Mouse (Mus musculus): ENCODE results near the gene Pdia5.

The Pdia5 gene

DNA sequence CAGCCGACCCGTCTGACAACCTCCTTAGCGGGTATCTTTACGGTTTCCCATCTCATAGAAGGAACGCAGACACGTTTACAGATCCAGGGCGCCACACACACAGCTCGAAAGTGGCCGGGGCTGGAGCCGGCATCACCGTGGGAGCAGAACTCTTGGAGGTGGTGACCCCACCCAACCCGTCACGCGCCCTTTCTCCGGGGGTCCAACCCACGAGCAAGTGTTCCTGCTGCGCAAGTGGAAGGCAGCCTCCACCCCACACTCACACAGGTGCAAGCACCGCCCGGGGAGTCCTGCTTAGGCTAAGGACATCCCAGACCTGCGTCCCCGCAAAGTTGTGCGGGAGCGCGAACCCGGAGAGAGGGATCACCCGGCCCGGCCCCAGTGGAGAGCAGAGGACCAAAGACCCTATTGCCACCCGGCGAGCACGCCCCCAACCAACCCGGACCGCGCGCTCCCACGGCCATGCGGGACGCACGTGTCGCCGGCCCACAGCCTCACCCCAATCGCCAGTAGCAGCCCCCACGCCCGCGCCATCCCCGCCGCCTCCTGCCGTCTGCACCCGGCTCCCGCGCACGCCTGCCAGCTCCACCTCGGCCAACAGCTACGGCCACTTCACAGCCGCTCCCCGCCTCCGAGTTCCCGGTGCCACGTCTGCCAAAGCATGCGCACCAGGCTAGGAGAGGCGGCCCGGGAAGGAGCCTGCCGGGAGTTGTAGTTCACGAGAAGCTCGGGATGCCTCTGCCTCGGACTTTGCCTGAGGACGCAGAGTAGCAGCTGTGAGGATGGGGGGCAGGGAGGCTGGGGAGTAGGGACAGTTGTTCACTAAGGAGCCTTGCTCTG lies at the start of gene Pdia5:
Pdia5 (minus strand) TSS at position 643 of the 840 bp plus-strand sequence.
- peak; percentile 89 for DNase-seq (ENCODE audit: low spot score)

DNA sequence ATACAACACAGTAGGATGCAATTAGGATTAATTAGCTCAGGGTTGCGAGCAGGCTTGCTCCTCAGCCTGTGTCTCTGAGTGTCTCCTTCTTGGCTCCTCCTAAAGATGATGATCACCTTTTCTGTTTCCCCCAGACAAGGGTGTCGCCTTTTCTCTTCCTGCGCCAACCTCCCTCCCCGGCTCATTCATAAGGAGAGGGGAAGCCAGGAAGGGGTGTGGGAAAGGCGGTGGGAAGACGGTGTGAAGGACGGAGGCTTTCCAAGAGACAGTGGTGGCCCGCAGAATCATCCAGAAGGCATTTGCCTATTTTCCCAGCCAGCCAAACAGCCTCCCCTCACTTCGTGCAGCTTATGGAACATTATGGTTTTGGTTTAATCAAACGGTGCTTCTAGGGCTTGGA lies 48.4 kb upstream of the Pdia5 start:
- no peak for DNase-seq (ENCODE audit: low spot score)

DNA sequence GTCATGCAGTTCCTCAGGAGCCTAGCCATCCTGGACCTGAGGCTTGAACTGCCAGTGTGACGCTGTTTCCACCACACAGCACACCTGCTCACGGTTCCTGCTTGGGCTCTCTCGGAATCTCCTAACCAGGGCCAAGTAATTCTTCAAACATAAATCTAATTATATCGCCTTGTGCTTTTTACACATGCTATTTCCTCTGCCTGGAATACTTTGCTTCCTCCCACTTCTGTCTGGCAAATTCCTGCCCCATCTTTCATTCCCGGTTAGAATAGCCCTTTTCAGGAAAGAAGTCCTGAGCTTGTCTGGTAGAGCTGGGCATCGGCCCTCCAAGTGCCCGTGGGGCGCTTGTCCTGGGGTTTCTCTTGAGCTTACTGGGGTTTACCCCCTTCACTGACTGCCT lies 47.0 kb upstream of the Pdia5 start:
- DNase-seq (ENCODE audit: low spot score), result no peak

DNA sequence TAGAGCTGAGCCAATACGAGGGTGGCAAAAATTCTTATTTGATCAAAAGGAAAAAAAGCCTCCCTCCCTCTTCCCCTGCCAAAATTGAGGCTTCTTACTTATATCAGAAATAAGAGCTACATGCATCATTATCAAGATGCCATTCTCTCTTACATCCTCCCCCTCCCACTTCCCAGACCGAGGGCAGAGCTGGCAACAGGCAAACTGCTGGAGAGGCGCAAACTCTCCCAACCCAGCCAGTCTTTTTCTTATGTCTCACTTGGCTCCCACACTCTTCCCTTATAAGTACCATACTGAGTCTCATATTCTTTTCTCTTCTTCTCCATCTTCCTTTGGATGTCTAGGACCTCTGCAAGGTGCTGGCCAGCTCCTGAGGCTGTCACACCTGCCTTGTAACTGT lies 44.0 kb upstream of the Pdia5 start:
- no peak for DNase-seq (ENCODE audit: low spot score)

DNA sequence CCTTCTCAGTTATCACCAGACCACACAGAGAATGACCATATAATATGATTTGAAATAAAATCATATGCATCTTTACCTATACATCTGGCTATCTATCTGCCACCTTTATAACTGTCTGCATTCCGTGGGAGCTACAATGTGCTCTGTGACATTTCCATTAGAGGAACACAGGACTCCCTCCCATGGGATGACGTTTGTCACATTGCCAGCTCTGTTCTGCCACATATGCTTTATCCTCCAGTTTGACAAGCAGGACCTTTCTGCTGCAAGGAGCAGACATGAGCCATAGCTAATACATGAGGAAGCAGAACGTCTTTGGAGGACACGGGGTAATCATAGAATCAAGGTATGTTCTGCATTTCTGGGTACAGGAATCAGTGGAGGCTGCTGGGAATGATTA lies 33.5 kb upstream of the Pdia5 start:
- DNase-seq (ENCODE audit: low spot score), result no peak

DNA sequence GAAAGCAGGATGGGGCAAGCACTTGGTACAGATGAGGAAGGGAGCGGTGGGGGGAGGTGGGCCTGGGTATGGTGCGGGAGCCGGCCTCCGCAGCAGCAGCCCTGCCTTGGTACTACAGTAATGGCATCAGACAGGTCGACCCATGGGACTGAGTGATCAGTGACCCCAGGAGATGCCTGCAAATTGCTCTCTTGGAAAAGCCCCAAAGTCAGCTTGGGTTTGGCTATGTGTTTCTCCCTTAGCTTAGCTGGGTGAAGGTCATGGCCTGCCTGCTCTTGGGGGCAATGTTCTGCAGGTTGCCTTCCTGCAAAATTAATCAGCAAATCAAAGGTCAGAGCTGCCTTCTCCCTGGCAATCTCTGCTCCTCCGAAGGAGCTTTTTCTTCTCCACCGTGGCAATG lies 28.6 kb upstream of the Pdia5 start:
- no peak for DNase-seq (ENCODE audit: low spot score)

DNA sequence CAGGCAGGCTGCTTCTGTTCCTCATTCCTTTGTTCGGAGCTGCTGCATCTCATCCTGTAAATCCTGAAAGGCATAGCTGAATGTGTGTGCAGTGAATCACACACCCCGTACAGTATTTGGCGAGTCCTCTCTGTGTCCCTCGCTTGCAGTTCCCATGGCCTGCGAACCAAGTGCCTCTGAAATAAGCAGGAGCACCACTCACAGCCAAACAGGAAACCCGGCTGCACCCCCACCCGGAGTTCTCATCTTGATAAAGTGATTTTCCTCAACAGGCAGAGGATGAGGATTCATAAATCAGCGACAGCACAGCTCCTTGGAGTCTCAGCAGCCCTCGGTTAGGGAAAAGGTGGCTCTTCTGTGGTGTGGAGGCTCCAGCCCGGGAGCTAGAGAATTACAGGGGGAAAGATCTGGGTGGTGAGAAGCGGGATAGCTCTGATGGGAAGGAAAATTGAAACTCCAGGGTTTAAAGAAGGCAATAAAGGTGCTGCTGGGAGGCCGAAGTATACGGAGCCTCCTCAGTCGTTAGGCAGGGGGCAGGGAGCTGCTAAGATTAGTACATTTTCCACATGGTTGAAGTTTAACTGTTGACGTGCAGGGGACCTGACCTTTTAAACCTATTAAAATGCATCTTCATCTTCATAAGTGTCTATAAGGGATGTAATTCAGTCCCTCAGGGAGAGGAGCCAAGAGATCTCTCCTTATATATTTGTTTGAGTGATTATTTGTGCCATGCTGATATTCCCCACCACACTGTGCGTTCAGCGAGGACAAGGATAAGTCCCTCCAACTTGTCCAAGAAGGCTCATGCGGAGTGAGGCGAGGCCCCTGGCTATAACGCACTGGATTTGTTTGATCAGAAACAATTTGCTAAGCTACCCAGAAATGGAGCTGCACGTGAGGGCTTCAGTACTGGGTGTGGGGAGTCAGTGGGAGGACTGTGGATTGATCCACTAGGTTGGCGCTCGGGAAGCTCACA lies 27.6 kb upstream of the Pdia5 start:
- no peak for DNase-seq (ENCODE audit: low spot score)

DNA sequence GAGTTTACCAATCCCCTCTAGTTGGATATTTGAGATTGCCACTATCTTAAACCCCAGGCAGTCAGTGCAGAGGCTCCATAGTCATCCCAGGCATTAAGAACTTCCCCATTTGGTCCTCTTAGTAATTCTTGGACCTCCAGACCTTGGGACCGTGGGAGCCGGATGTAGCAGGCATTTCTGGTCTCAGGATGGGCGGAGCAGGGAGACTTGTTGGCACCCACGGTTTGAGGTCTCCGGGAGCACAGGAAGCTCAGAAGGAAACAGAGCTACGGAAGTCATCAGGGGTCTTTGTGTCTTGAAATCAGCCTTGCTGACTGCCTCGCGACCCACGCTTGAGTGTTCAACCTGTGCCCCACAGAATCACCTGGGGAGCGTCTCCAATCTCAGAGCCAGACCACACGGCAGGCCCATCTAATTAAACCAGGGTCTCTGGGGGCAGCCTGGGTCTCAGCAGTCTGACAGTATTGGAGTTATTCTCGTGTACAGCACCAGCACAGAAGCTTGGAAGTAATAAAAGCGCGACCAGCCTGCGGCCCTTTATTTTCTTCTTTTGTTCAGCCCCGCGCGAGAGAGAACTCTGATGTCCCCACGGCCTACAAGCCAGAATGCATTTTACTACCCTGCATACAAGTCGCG lies 25.4 kb upstream of the Pdia5 start:
- DNase-seq (ENCODE audit: low spot score), result no peak

DNA sequence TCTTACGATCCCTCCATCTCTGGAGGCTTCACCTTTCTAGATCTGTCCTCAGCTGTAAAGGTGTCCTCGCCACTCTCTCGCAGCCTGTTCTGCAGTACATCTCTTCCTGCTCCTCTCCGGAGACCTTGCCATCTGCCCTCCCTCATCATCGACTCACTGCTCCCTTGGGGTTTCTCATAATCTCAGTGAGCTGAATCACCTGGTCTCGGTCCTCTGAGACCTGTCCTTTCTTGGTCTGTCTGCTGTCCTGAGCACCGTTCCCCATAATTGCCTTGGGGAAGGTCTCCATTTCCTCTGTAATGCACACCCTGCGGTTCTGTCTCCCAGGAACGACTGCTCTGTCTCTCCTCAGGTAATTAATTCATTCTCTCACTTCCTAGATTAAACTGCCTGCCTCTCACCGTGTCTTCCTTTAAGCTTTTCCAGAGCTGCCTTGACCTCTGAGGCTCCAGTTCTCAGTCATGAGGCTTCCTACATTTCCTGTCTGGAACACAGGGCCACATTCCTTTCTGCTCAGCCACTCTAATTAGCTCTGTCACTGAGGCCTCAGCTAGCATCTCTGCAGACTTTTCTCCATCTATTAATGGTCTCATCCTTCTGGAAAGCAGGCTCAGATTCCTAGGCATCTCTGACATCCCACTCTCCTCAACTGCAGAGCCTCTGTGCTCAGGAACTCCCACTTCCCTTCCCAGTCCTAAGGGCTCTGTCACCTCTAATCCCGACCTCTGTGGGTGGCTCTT lies 18.8 kb upstream of the Pdia5 start:
- DNase-seq (ENCODE audit: low spot score), result no peak

DNA sequence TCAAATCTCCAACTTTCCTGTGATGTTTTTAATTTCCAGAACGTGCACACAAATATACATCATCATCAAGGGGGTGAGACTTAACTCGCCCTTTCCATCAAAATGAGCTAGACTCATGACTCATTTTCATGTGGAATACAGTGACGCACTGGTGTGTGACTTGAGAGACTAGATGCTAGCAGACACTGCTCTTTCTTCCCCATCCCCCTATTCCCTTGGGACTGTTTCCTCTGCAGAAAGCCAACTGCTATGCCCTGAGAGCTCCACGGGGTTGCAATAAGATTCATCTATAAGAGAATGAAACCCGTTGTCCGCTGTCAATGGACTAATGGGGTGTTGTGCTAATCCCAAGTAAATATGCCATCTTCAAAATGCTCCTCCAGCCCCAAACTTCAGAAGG lies 17.9 kb upstream of the Pdia5 start:
- no peak for DNase-seq (ENCODE audit: low spot score)

DNA sequence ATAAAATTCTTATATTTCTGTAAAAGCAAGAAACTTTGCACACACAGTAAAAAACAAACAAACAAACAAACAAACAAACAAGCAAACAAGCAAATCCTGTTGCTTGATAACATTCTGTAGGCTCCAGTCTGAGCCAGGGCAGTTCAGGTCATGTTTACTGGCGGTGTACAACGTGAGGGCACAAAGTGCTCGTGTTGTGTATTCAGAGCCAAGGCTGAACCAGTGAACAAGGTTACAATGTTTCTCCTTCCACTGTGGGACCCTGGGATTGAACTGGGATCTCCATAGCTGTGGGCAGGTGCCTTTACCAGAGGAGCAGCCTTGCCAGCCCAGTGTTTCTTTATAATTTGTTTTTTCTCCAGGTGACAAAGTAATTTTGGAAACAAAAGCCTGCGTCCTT lies 15.1 kb upstream of the Pdia5 start:
- DNase-seq (ENCODE audit: low spot score), result no peak

DNA sequence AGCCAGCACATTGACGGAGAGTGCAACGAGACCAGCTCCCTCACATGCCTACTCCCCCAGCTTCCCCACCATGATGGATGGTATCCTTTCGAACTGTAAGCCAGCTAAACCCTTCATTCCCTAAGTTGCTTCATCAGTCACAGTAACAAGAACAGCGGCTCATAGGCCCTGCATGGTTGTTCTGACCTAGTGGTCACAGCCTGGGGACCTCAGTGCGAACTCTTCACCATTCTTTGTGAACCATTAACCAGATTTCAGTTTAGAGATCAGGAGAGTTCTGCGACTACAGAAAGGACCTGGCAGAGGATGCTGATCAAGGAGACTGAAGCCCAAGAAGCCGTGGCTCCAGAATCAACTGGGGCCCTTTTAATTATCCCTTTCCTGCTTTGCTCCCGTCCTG lies 13.6 kb upstream of the Pdia5 start:
- no peak for DNase-seq (ENCODE audit: low spot score)

DNA sequence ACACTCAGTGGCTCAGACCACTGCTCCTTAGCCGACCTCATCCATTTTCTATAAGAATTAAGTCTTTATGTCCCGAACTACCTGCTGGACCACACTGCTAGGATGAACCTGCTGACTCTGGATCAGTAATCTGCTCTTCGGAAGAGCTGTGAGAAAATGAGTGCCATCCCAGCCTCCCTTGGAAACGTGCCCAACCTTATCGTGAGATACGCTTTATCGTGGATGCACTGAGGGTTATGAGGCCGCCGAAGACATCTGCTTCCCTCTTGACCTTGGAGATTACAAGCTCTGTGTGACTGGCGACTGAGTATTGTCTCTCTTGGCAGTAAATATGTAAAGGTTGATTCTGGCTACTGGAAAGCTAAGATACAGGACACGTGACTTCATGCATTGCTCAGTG lies 11.8 kb upstream of the Pdia5 start:
- DNase-seq (ENCODE audit: low spot score), result no peak

DNA sequence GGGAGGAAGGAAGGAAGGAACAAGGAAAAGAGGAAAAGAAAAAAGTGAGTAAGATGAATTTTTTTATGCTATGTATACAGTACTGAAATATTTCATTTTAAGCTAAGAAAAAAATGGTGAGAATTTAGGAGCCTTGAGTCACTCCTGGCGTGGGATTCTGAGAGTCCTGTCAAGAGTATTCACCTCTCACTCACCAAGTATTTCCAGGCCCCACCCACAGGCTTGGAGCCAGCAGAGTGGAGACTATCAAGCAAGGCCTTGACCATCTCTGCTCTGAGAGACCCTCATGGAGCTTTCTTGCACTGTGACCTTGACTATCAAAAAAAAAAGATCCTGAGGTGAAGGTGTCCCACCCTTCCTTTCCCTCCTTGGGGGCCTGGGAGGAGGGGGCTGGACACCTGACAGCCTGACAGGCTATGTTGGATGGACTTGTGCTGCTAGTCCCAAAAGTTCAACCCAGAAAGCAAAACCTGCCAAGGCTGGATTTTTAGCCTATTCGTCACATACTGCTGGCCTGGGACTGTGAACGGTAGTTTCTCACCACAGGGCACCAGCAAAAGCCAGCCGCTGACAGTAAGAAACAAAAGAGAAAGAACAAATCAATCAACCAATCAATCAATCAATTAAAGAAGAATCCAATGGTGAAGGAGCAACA lies 10.6 kb upstream of the Pdia5 start:
- no peak for DNase-seq (ENCODE audit: low spot score)

DNA sequence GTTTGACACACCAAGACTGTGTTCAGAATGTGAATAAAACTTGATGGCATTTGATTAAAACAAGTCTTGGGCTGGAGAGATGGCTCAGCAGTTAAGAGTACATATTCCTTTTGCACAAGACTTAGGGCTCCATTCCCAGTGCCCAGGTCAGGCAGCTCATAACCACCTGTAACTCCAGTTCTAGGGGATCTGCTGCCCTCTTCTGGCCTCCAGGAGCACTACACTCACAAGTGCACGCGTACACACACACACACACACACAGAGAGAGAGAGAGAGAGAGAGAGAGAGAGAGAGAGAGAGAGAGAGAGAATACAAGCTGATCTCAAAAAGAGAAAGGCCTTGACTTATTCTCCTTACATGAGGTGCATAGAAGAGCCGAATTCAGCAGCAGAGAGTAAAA lies 9.7 kb upstream of the Pdia5 start:
- no peak for DNase-seq (ENCODE audit: low spot score)

DNA sequence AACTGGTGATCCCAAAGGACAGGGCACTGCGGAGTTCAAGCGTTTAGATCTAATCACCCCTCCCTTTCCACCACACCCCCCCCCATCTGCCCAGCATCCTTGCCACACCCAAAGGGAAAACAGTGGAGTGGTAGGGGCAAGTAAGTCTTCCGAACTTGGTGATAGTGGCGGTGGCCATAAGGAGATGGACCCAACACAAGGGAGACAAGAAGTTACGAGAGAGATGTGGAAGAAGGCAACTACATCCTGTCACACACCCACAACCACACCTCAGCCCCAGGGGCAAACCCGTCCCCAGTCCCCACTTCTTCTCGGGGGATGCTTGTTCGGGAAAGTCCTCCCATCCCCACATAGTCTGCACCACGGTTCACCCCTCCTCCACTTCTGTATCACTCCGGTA lies 880 bp downstream of the Pdia5 start:
- no peak for DNase-seq (ENCODE audit: low spot score)

DNA sequence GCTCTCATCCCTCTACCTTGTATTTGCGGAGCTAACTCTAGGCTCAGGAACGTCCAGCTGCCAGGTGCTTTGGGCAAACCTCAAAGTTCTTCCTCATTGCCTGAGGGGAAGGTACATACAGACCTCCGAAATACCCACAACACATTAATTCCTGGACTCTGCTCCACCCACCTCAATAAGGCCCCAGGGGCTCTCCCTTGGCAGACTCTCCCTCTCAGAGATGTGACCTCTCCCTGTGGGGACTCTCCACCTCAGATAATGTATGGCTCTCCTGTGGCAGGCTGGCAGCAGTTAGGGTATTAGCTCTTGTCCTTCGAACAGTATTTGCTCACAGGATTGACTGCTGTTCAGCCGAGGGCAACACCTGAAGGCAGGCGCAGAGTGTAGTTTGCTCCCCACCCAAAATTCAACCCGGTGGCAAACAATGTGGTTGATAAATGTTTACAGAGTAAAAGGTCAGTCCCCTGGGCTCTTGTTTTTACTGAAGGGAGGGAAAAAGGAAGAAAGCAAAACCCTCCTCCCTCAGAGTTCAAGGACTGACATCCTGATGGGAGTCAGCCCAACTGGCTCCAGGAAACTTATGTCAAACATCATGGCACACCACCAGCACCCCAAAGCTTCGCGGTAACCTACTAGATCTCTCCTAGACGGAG lies 1.5 kb downstream of the Pdia5 start:
- no peak for DNase-seq (ENCODE audit: low spot score)

DNA sequence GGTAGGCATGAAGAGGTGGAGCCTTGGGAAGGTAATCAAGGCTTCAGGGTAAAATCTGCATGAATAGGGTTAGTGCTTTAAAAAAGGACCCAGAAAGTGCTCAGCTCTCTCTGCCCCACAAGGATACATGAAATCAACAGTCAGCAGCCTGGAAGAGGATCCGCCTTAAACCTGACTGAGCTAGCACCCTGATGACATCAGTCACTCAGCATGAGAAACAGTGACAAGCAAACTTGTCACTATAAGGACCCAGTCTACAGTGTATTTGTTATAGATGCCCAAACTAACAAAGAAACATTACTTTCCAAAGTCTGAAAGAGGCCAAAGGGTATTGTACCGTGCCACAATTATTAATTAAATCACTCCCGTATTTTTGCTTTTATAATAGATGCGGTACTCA lies 2.9 kb downstream of the Pdia5 start:
- DNase-seq (ENCODE audit: low spot score), result no peak

DNA sequence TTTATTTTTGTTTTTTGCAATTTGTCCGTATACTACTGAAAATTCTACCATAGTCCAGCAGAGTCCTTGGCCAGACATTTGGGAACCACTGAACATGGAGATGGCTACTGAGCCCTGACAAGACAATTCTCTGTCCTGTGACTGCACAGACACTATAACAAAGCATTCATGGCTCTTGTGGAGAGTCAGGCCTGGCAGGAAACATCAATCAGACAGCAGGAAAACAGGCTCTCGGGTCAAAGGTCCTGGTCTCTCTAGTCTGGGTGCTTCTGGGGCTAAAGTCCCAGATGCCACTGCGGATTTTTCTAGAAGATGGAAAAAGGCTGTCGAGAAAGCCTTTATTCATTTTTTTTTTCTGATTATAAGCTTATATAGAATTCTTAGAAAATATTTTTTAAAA lies 3.6 kb downstream of the Pdia5 start:
- no peak for DNase-seq (ENCODE audit: low spot score)

DNA sequence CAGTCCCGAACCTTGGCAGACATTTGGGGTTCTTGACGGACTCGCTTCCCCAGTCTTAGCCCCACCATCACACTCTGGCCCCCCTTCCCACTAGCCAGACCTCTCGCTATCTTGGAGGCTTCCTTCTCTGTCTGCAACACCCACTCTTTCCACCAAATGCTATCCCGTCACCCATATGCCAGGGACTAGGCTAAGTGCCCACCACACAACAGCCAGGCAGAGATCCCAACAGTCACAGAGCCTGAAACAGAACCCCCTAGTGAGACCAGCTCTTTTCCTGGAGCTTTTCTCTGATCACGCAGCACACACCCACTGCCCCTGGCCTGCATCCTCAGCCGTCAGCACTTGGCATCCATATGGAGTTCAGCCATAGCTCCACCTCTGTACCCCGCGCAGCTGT lies 5.0 kb downstream of the Pdia5 start:
- DNase-seq (ENCODE audit: low spot score), result no peak
